In genomic region chr16:21877735-21878134, GRCm38 (mm10) we compare ENCODE assay signal across 23 mouse cellular contexts.
"Had no signal": no experiment of that assay in that cellular context is flagged by ENCODE, and none has a peak within 500 bp of the region (broad histone marks: within the 10 kb centered on the region; RNA-seq: fewer than 3 reads in every experiment).

No protein-coding gene starts in this region.

- H3K4me2 ChIP-seq: hindbrain, embryonic 12.5 days; hindbrain, embryonic 14.5 days; intestine, embryonic 15.5 days; limb, embryonic 12.5 days had no signal

- H3K27ac ChIP-seq: gastrocnemius, adult 2 months; heart, adult 2 months; hindbrain, embryonic 10.5 days; hindbrain, embryonic 12.5 days; hindbrain, embryonic 14.5 days; intestine, embryonic 15.5 days; layer of hippocampus, adult 2 months; left cerebral cortex, adult 2 months; limb, embryonic 10.5 days; limb, embryonic 12.5 days had no signal

- DNase-seq: gastrocnemius, adult 2 months; gastrocnemius, postnatal 10 days; gastrocnemius, postnatal 25 days; heart, adult 2 months; heart, postnatal 10 days; heart, postnatal 4 days; kidney, adult 18-20 months; kidney, adult 8-10 months; kidney, postnatal 10 days; kidney, postnatal 25 days; kidney, postnatal 4 days; liver had no signal

- H3K9me3 ChIP-seq: hindbrain, embryonic 10.5 days; hindbrain, embryonic 12.5 days; intestine, embryonic 15.5 days; limb, embryonic 10.5 days; limb, embryonic 12.5 days had no signal

- H3K4me3 ChIP-seq: gastrocnemius, adult 2 months; heart, adult 2 months; hindbrain, embryonic 10.5 days; hindbrain, embryonic 12.5 days; intestine, embryonic 15.5 days; layer of hippocampus, adult 2 months; left cerebral cortex, adult 2 months; limb, embryonic 10.5 days; limb, embryonic 12.5 days had no signal

- H3K27me3 ChIP-seq: hindbrain, embryonic 12.5 days; intestine, embryonic 15.5 days; limb, embryonic 12.5 days had no signal

- ATAC-seq: hindbrain, embryonic 16.5 days; inflammation-experienced regulatory T-cells, adult 6 months; intestine, embryonic 15.5 days; intestine, postnatal 0 days had no signal

- H3K4me1 ChIP-seq: intestine, embryonic 15.5 days had no signal

- H3K36me3 ChIP-seq: hindbrain, embryonic 10.5 days; hindbrain, embryonic 12.5 days; intestine, embryonic 15.5 days; limb, embryonic 10.5 days; limb, embryonic 12.5 days had no signal

- H3K9ac ChIP-seq: hindbrain, embryonic 12.5 days; hindbrain, embryonic 14.5 days; intestine, embryonic 15.5 days; limb, embryonic 12.5 days had no signal
